Mouse (Mus musculus): ENCODE data around the gene Bcam. TPM values are rescaled to one million over a fixed set of nuclear protein-coding genes. Genes with fewer than 3 reads are reported as not detected.

Gene Bcam
- 4.5 and 7.5 TPM in 2 replicates for polyA plus RNA-seq (2012; rRNA removed)

DNA sequence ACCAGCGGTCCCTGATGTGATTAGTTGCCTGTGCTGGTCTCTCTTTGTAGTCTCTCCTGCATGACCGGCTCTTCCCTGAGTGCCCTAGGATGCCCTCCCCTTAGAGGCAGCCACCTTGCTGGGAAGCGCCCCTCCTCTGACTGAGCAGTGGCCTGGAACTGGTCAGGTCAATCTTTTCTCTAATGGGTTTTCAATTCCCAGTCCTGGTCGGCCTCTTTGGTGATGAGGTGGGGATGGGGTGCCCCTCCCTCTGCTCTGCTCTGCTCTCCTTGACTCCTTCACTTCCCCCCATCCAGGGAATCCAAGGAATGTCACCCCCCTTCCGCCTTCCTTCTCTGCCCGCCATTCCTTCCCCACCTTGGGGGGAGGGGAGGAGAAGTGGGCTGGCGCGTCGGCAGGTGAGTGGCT lies at the start of gene Bcam:
Bcam (minus strand) TSS at position 33 of the 408 bp plus-strand sequence.
- Histone ChIP-seq H3K27ac (ENCODE audit: control insufficient read depth, insufficient read depth, low read depth, low read length) (no peak within 1 kb of the TSS; the same call in none of the 2 replicates), H3K4me3 (ENCODE audit: control insufficient read depth, low read depth, low read length) (peak within 1 kb of the TSS; percentile 65), H3K36me3 (ENCODE audit: control insufficient read depth, insufficient read depth, low read length) (no peaks in the 10 kb centered on the region), H3K27me3 (ENCODE audit: control insufficient read depth, insufficient read depth, low read length) (no peaks in the 10 kb centered on the region), H3K4me1 (ENCODE audit: control insufficient read depth, insufficient read depth, low read length) (peaks cover 20% of the 10 kb centered on the region)
- no peak for TF ChIP-seq CTCF (IDR thresholded peaks at IDR 0.05; ENCODE audit: control insufficient read depth, insufficient read depth, insufficient replicate concordance, low read depth, low read length)
- TF ChIP-seq POLR2A (IDR thresholded peaks at IDR 0.05; ENCODE audit: control insufficient read depth, low read depth, low read length): no peak

GRCm38 (mm10) chr7:19818875-19819274 lies 48.1 kb upstream of the Bcam start:
- H3K27ac ChIP-seq (ENCODE audit: control insufficient read depth, insufficient read depth, low read depth, low read length): 0 out of 2 replicates have a peak overlapping the region, but pooled peaks have one; percentile 10
- no peaks in the 10 kb centered on the region for H3K27me3 ChIP-seq (ENCODE audit: control insufficient read depth, insufficient read depth, low read length)
- peaks cover 37% of the 10 kb centered on the region for H3K4me1 ChIP-seq (ENCODE audit: control insufficient read depth, insufficient read depth, low read length)
- no peaks in the 10 kb centered on the region for H3K36me3 ChIP-seq (ENCODE audit: control insufficient read depth, insufficient read depth, low read length)
- TF ChIP-seq POLR2A (IDR thresholded peaks at IDR 0.05; ENCODE audit: control insufficient read depth, low read depth, low read length) (no peak), CTCF (IDR thresholded peaks at IDR 0.05; ENCODE audit: control insufficient read depth, insufficient read depth, insufficient replicate concordance, low read depth, low read length) (no peak)
- H3K4me3 ChIP-seq (ENCODE audit: control insufficient read depth, low read depth, low read length): no peak overlapping the region

- Histone ChIP-seq H3K4me3 (ENCODE audit: control insufficient read depth, low read depth, low read length) (no peak overlapping the region), H3K27ac (ENCODE audit: control insufficient read depth, insufficient read depth, low read depth, low read length) (0 out of 2 replicates have a peak overlapping the region, but pooled peaks have one; percentile 10), H3K36me3 (ENCODE audit: control insufficient read depth, insufficient read depth, low read length) (no peaks in the 10 kb centered on the region), H3K27me3 (ENCODE audit: control insufficient read depth, insufficient read depth, low read length) (no peaks in the 10 kb centered on the region), H3K4me1 (ENCODE audit: control insufficient read depth, insufficient read depth, low read length) (peaks cover 33% of the 10 kb centered on the region)
- no peak for TF ChIP-seq CTCF (IDR thresholded peaks at IDR 0.05; ENCODE audit: control insufficient read depth, insufficient read depth, insufficient replicate concordance, low read depth, low read length)
- TF ChIP-seq POLR2A (IDR thresholded peaks at IDR 0.05; ENCODE audit: control insufficient read depth, low read depth, low read length): no peak
These were observed 47.6 kb upstream of the Bcam start for GRCm38 (mm10) chr7:19818440-19818839.

GRCm38 (mm10) chr7:19817382-19818105 lies 46.7 kb upstream of the Bcam start:
- TF ChIP-seq CTCF (IDR thresholded peaks at IDR 0.05; ENCODE audit: control insufficient read depth, insufficient read depth, insufficient replicate concordance, low read depth, low read length) (no peak), POLR2A (IDR thresholded peaks at IDR 0.05; ENCODE audit: control insufficient read depth, low read depth, low read length) (no peak)
- H3K36me3 ChIP-seq (ENCODE audit: control insufficient read depth, insufficient read depth, low read length): no peaks in the 10 kb centered on the region
- peak overlapping the region; percentile 71 for H3K27ac ChIP-seq (ENCODE audit: control insufficient read depth, insufficient read depth, low read depth, low read length)
- no peaks in the 10 kb centered on the region for H3K27me3 ChIP-seq (ENCODE audit: control insufficient read depth, insufficient read depth, low read length)
- H3K4me1 ChIP-seq (ENCODE audit: control insufficient read depth, insufficient read depth, low read length): peaks cover 35% of the 10 kb centered on the region
- H3K4me3 ChIP-seq (ENCODE audit: control insufficient read depth, low read depth, low read length): peak overlapping the region; percentile 66

DNA sequence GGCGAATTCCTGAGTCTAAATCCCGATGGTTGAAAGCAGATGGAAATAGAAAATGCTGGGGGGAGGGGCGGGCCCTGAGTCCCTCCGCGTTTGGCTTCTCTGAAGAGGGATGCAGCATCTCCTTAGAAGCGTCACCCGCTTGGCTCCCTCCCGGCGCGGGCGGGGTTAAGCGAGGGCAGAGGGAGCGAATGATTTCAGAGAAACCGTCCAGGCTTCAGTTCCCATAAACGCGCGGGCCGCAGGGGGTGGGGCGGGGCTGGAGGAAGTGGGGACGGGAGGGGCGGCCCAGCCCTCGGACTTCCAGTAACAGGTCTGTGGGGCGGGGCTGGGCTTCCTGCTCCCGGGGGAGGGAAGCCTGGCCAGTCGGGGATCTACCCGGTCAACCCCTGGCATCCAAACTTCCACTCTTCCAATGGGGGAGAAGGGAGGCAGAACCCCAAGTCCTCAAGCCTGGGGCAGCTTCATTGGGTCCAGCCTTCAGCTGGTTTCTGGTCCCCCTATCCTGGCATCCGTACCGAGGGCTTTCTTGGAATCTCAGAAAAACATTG lies 45.5 kb upstream of the Bcam start:
- Histone ChIP-seq H3K27me3 (ENCODE audit: control insufficient read depth, insufficient read depth, low read length) (no peaks in the 10 kb centered on the region), H3K4me1 (ENCODE audit: control insufficient read depth, insufficient read depth, low read length) (peaks cover 38% of the 10 kb centered on the region)

GRCm38 (mm10) chr7:19815296-19816223 lies 44.7 kb upstream of the Bcam start:
- Histone ChIP-seq H3K27me3 (ENCODE audit: control insufficient read depth, insufficient read depth, low read length) (no peaks in the 10 kb centered on the region), H3K4me3 (ENCODE audit: control insufficient read depth, low read depth, low read length) (peak overlapping the region; percentile 66), H3K27ac (ENCODE audit: control insufficient read depth, insufficient read depth, low read depth, low read length) (no peak overlapping the region; the same call in 1 of the 2 replicates), H3K4me1 (ENCODE audit: control insufficient read depth, insufficient read depth, low read length) (peaks cover 45% of the 10 kb centered on the region), H3K36me3 (ENCODE audit: control insufficient read depth, insufficient read depth, low read length) (no peaks in the 10 kb centered on the region)
- TF ChIP-seq POLR2A (IDR thresholded peaks at IDR 0.05; ENCODE audit: control insufficient read depth, low read depth, low read length): no peak
- TF ChIP-seq CTCF (IDR thresholded peaks at IDR 0.05; ENCODE audit: control insufficient read depth, insufficient read depth, insufficient replicate concordance, low read depth, low read length): no peak

More for the DNA sequence above, 45.5 kb upstream of the Bcam start:
- TF ChIP-seq CTCF (IDR thresholded peaks at IDR 0.05; ENCODE audit: control insufficient read depth, insufficient read depth, insufficient replicate concordance, low read depth, low read length) (no peak), POLR2A (IDR thresholded peaks at IDR 0.05; ENCODE audit: control insufficient read depth, low read depth, low read length) (no peak)
- Histone ChIP-seq H3K36me3 (ENCODE audit: control insufficient read depth, insufficient read depth, low read length) (no peaks in the 10 kb centered on the region), H3K4me3 (ENCODE audit: control insufficient read depth, low read depth, low read length) (peak overlapping the region; percentile 66), H3K27ac (ENCODE audit: control insufficient read depth, insufficient read depth, low read depth, low read length) (peak overlapping the region; percentile 71)

All from testis, adult 2 months (tissue).